Mouse (Mus musculus): ENCODE data around the gene Zfp759.

DNA sequence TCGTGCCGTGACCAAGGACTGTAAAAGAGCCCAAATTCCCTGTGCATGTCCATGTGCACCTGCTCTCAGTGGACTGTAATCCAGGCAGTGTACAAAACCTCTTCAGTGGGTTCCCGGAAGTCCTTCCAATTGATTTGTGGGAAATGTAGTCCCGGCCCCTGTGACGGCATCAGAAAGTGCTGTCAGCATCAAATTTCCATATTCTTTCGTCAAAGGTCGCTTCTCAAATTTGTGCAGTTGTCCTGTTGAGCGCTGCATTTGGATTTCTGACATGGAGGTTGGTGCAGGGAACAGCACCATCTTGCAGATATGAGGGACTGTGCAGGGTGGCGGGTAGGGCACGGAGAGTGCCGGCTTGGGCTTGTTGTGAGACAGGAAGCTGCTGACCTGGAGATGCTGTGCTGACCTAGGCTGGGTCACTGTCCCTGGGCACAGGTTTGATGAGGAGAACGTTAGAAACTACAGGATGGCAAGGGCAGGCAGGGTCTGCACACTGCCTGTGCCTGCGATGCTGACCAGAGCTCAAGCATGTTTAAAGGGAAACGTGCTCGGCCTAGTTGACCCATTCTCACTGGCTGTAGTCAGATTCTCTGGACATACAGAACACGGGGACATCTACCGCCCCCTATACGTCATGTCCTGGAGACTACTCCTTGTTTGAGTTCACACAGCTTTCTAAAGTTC lies 6.7 kb downstream of the Zfp759 start:
- no peak for TF ChIP-seq GATA1 (IDR thresholded peaks at IDR 0.05; ENCODE audit: borderline replicate concordance, low read length)
- TF ChIP-seq FLI1 (IDR thresholded peaks at IDR 0.05; ENCODE audit: low read length) = no peak
